In the genomic region with DNA sequence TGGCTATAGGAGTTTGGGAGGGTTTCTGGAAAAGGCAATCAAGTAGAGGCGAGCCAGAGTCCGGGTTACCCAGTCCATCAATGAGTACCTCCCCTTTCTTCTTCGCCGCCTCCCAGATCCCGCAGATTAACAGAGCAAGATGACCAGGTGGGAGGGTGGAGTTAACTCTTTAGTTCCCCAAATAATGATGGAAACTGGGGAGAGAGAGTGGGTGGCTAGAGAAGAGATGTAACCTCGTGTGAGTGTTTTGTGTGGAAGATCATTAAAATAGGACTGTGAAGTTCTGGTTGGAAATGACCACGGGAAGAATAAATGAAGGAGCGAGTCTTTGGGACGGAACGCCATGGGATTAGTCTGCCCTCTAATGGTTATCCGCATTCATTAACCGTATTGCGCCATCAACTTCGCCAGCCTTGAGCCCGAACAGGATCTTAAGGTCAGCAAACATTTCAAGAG, we compare ENCODE assay signal across 8 mouse cellular contexts. TPM values are rescaled to one million over a fixed set of nuclear protein-coding genes. Genes with fewer than 3 reads are reported as not detected.
DNase-seq lines count a peak whose midpoint lies in the region; ATAC-seq and TF ChIP-seq lines count a peak whose summit lies in the region.

No protein-coding gene starts in this region.

- H3K4me3 ChIP-seq in G1E (ENCODE audit: low read depth, low read length): peak overlapping the region; percentile 51; the same call in 1 of the 2 replicates
- H3K4me3 ChIP-seq in bone marrow, adult 2 months (replicated peaks; ENCODE audit: control insufficient read depth, low read depth, low read length): no peak overlapping the region
- peak overlapping the region; percentile 48 for H3K4me3 ChIP-seq in embryonic facial prominence, embryonic 14.5 days (ENCODE audit: low read depth, low read length)
- peak overlapping the region; percentile 66 for H3K4me3 ChIP-seq in heart, embryonic 13.5 days
- peak overlapping the region; percentile 46 for H3K4me3 ChIP-seq in kidney, postnatal 0 days (replicated peaks; ENCODE audit: low read depth, low read length)
- H3K4me3 ChIP-seq in lung, adult 2 months (replicated peaks; ENCODE audit: extremely low read depth, low read depth, low read length): peak overlapping the region; percentile 77

- H3K9ac ChIP-seq in embryonic facial prominence, embryonic 14.5 days (ENCODE audit: low read depth, low read length): peak overlapping the region; percentile 60; the same call in 1 of the 2 replicates
- H3K9ac ChIP-seq in heart, embryonic 13.5 days: peak overlapping the region; percentile 82
- peak overlapping the region; percentile 66 for H3K9ac ChIP-seq in kidney, postnatal 0 days (ENCODE audit: low read depth, low read length)

- no peak overlapping the region for H3K27ac ChIP-seq in bone marrow, adult 2 months (ENCODE audit: control insufficient read depth, insufficient read depth, low read depth, low read length, poor library complexity)
- H3K27ac ChIP-seq in embryonic facial prominence, embryonic 14.5 days (replicated peaks; ENCODE audit: low read depth, low read length): no peak overlapping the region
- H3K27ac ChIP-seq in heart, embryonic 13.5 days (replicated peaks): no peak overlapping the region
- peak overlapping the region; percentile 57; the same call in 1 of the 2 replicates for H3K27ac ChIP-seq in kidney, postnatal 0 days

- TF ChIP-seq CTCF in G1E (IDR thresholded peaks at IDR 0.05; ENCODE audit: low read depth, low read length): peak; percentile 38; the same call in 1 of the 2 replicates
- peak; percentile 62 for TF ChIP-seq CTCF in bone marrow, adult 2 months (IDR thresholded peaks at IDR 0.05; ENCODE audit: control insufficient read depth, insufficient read depth, low read length)
- peak; percentile 95 for TF ChIP-seq CTCF in kidney, postnatal 0 days (IDR thresholded peaks at IDR 0.05; ENCODE audit: low read depth)
- peak; percentile 79 for TF ChIP-seq CTCF in lung, adult 2 months (IDR thresholded peaks at IDR 0.05; ENCODE audit: insufficient read depth, low read length)

- peak overlapping the region; percentile 96 for H3K4me2 ChIP-seq in embryonic facial prominence, embryonic 14.5 days (ENCODE audit: low read depth, low read length)
- peak overlapping the region; percentile 97 for H3K4me2 ChIP-seq in heart, embryonic 13.5 days
- peak overlapping the region; percentile 96 for H3K4me2 ChIP-seq in kidney, postnatal 0 days (ENCODE audit: low read length)

- no peak for DNase-seq in G1E (ENCODE audit: low spot score)
- DNase-seq in embryonic facial prominence, embryonic 14.5 days (ENCODE audit: low spot score): peak; percentile 73
- peak; percentile 92 for DNase-seq in kidney, postnatal 0 days (ENCODE audit: low spot score)
- DNase-seq in lung, adult 2 months: peak; percentile 58
- DNase-seq in ovary, postnatal 10 days (ENCODE audit: low spot score): peak; percentile 33
- DNase-seq in spleen, postnatal 36 days (ENCODE audit: low spot score in 2 of 2): no peak

- peaks cover 69% of the 10 kb centered on the region for H3K27me3 ChIP-seq in G1E (ENCODE audit: insufficient read depth, low read length)
- H3K27me3 ChIP-seq in embryonic facial prominence, embryonic 14.5 days (replicated peaks; ENCODE audit: control insufficient read depth, insufficient read depth, low read length): peaks cover 41% of the 10 kb centered on the region
- peaks cover 41% of the 10 kb centered on the region for H3K27me3 ChIP-seq in heart, embryonic 13.5 days (replicated peaks)
- no peaks in the 10 kb centered on the region for H3K27me3 ChIP-seq in kidney, postnatal 0 days (ENCODE audit: insufficient read depth, low read length)

- no peak for TF ChIP-seq POLR2A in bone marrow, adult 2 months (IDR thresholded peaks at IDR 0.05; ENCODE audit: borderline replicate concordance, control insufficient read depth, low read depth, low read length)
- no peak for TF ChIP-seq POLR2A in lung, adult 2 months (IDR thresholded peaks at IDR 0.05; ENCODE audit: borderline replicate concordance, extremely low read depth, low read depth, low read length)

- H3K9me3 ChIP-seq in G1E (replicated peaks): peaks cover 12% of the 10 kb centered on the region
- H3K9me3 ChIP-seq in embryonic facial prominence, embryonic 14.5 days (ENCODE audit: control insufficient read depth, low read length): no peaks in the 10 kb centered on the region
- no peaks in the 10 kb centered on the region for H3K9me3 ChIP-seq in heart, embryonic 13.5 days
- H3K9me3 ChIP-seq in kidney, postnatal 0 days (replicated peaks; ENCODE audit: low read length): no peaks in the 10 kb centered on the region

- WGBS in bone marrow, adult 2 months: under 1% methylated on average over 15 of the region's 15 CpGs
- WGBS in embryonic facial prominence, embryonic 14.5 days: under 1% methylated on average over 15 of the region's 15 CpGs
- under 1% methylated on average over 15 of the region's 15 CpGs for WGBS in heart, embryonic 13.5 days
- 0% methylated on average over 15 of the region's 15 CpGs for WGBS in kidney, postnatal 0 days
- WGBS in lung, adult 2 months: 1% methylated on average over 15 of the region's 15 CpGs

- H3K4me1 ChIP-seq in G1E (ENCODE audit: insufficient read depth, low read depth, low read length): peaks cover 13% of the 10 kb centered on the region
- no peaks in the 10 kb centered on the region for H3K4me1 ChIP-seq in bone marrow, adult 2 months (ENCODE audit: control insufficient read depth, insufficient read depth, low read length)
- H3K4me1 ChIP-seq in embryonic facial prominence, embryonic 14.5 days (ENCODE audit: control insufficient read depth, insufficient read depth, low read length): no peaks in the 10 kb centered on the region
- H3K4me1 ChIP-seq in heart, embryonic 13.5 days: peaks cover 26% of the 10 kb centered on the region
- 0 out of 2 replicates have a peak, but pooled peaks cover 3% of the 10 kb centered on the region for H3K4me1 ChIP-seq in kidney, postnatal 0 days (replicated peaks; ENCODE audit: insufficient read depth, low read length)
- H3K4me1 ChIP-seq in lung, adult 2 months (ENCODE audit: control insufficient read depth, insufficient read depth, low read length): no peaks in the 10 kb centered on the region

- H3K36me3 ChIP-seq in G1E (replicated peaks): no peaks in the 10 kb centered on the region
- H3K36me3 ChIP-seq in embryonic facial prominence, embryonic 14.5 days (ENCODE audit: control insufficient read depth, insufficient read depth, low read length): no peaks in the 10 kb centered on the region
- no peaks in the 10 kb centered on the region for H3K36me3 ChIP-seq in heart, embryonic 13.5 days
- no peaks in the 10 kb centered on the region for H3K36me3 ChIP-seq in kidney, postnatal 0 days (ENCODE audit: insufficient read depth, low read length)

- peak; percentile 34; the same call in 1 of the 2 replicates for ATAC-seq in G1E (ENCODE audit: extremely low read depth, insufficient number of reproducible peaks, low FRiP score, poor library complexity, severe bottlenecking)
- peak; percentile 48; the same call in 1 of the 2 replicates for ATAC-seq in embryonic facial prominence, embryonic 14.5 days (ENCODE audit: low read depth)
- ATAC-seq in heart, embryonic 13.5 days (ENCODE audit: extremely low read depth, insufficient number of reproducible peaks, low FRiP score, low TSS enrichment): no peak
- peak; percentile 44 for ATAC-seq in kidney, postnatal 0 days (replicated peaks; ENCODE audit: low FRiP score, low read depth)

RNA-seq across cellular contexts. Expression of a gene that starts 0.7 kb away (rescaled TPM):
- total RNA-seq in G1E (2014; fragmentation: Nextera tagmentation) (not detected in 2 replicates), G1E (2017) (not detected in 2 replicates)
- not detected in 2 replicates for polyA plus RNA-seq in G1E (2012)
- 6.4 and 10.6 TPM in 2 replicates for polyA plus RNA-seq in bone marrow, adult 2 months (2011; ENCODE audit: insufficient read depth, insufficient read length, low replicate concordance, missing spikeins)
- polyA plus RNA-seq in embryonic facial prominence, embryonic 14.5 days (2014; fragmentation: Nextera tagmentation; extraction: Ambion mirVana): 6.7 and 8.2 TPM in 2 replicates
- 9.7 and 11.4 TPM in 2 replicates for polyA plus RNA-seq in heart, embryonic 13.5 days (2015; fragmentation: Nextera tagmentation; extraction: Ambion mirVana)
- polyA plus RNA-seq in kidney, postnatal 0 days (2015; fragmentation: Nextera tagmentation; extraction: Ambion mirVana): 16.7 and 17.1 TPM in 2 replicates
- 162 and 199 TPM in 2 replicates for polyA plus RNA-seq in lung, adult 2 months (2012; rRNA removed)

RNA-seq across cellular contexts. Expression of a gene that starts 9.6 kb away (rescaled TPM):
- total RNA-seq in G1E (2014; fragmentation: Nextera tagmentation) (92.4 and 100 TPM in 2 replicates), G1E (2017) (168 and 181 TPM in 2 replicates)
- polyA plus RNA-seq in G1E (2012): 15.4 and 21.3 TPM in 2 replicates
- polyA plus RNA-seq in bone marrow, adult 2 months (2011; ENCODE audit: insufficient read depth, insufficient read length, low replicate concordance, missing spikeins): 85.2 and 110 TPM in 2 replicates
- polyA plus RNA-seq in embryonic facial prominence, embryonic 14.5 days (2014; fragmentation: Nextera tagmentation; extraction: Ambion mirVana): 137 and 166 TPM in 2 replicates
- polyA plus RNA-seq in heart, embryonic 13.5 days (2015; fragmentation: Nextera tagmentation; extraction: Ambion mirVana): 116 and 125 TPM in 2 replicates
- polyA plus RNA-seq in kidney, postnatal 0 days (2015; fragmentation: Nextera tagmentation; extraction: Ambion mirVana): 118 and 134 TPM in 2 replicates
- 13.2 and 22.3 TPM in 2 replicates for polyA plus RNA-seq in lung, adult 2 months (2012; rRNA removed)

RNA-seq across cellular contexts. Expression of a gene that starts 24.5 kb away (rescaled TPM):
- 58.0 and 61.9 TPM in 2 replicates for total RNA-seq in G1E (2014; fragmentation: Nextera tagmentation)
- 42.5 and 46.2 TPM in 2 replicates for total RNA-seq in G1E (2017)
- 3.4 and 3.5 TPM in 2 replicates for polyA plus RNA-seq in G1E (2012)
- 14.8 and 22.4 TPM in 2 replicates for polyA plus RNA-seq in bone marrow, adult 2 months (2011; ENCODE audit: insufficient read depth, insufficient read length, low replicate concordance, missing spikeins)
- polyA plus RNA-seq in embryonic facial prominence, embryonic 14.5 days (2014; fragmentation: Nextera tagmentation; extraction: Ambion mirVana): 79.6 and 89.9 TPM in 2 replicates
- polyA plus RNA-seq in heart, embryonic 13.5 days (2015; fragmentation: Nextera tagmentation; extraction: Ambion mirVana): 72.8 and 74.7 TPM in 2 replicates
- 76.1 and 79.6 TPM in 2 replicates for polyA plus RNA-seq in kidney, postnatal 0 days (2015; fragmentation: Nextera tagmentation; extraction: Ambion mirVana)
- 29.0 and 47.3 TPM in 2 replicates for polyA plus RNA-seq in lung, adult 2 months (2012; rRNA removed)

RNA-seq across cellular contexts. Expression of a gene that starts 32.9 kb away (rescaled TPM):
- total RNA-seq in G1E (2014; fragmentation: Nextera tagmentation) (36.7 and 47.0 TPM in 2 replicates), G1E (2017) (32.5 and 36.2 TPM in 2 replicates)
- polyA plus RNA-seq in G1E (2012): 28.2 and 30.8 TPM in 2 replicates
- polyA plus RNA-seq in bone marrow, adult 2 months (2011; ENCODE audit: insufficient read depth, insufficient read length, low replicate concordance, missing spikeins): 7.1 and 21.2 TPM in 2 replicates
- polyA plus RNA-seq in embryonic facial prominence, embryonic 14.5 days (2014; fragmentation: Nextera tagmentation; extraction: Ambion mirVana): 26.0 and 31.8 TPM in 2 replicates
- 17.5 and 19.8 TPM in 2 replicates for polyA plus RNA-seq in heart, embryonic 13.5 days (2015; fragmentation: Nextera tagmentation; extraction: Ambion mirVana)
- 17.0 and 17.9 TPM in 2 replicates for polyA plus RNA-seq in kidney, postnatal 0 days (2015; fragmentation: Nextera tagmentation; extraction: Ambion mirVana)
- 24.6 and 28.4 TPM in 2 replicates for polyA plus RNA-seq in lung, adult 2 months (2012; rRNA removed)

RNA-seq across cellular contexts. Expression of a gene that starts 43.0 kb away (rescaled TPM):
- total RNA-seq in G1E (2014; fragmentation: Nextera tagmentation) (78.6 and 89.8 TPM in 2 replicates), G1E (2017) (133 and 135 TPM in 2 replicates)
- 97.0 and 110 TPM in 2 replicates for polyA plus RNA-seq in G1E (2012)
- polyA plus RNA-seq in bone marrow, adult 2 months (2011; ENCODE audit: insufficient read depth, insufficient read length, low replicate concordance, missing spikeins): 74.1 and 92.0 TPM in 2 replicates
- polyA plus RNA-seq in embryonic facial prominence, embryonic 14.5 days (2014; fragmentation: Nextera tagmentation; extraction: Ambion mirVana): 92.1 and 98.4 TPM in 2 replicates
- polyA plus RNA-seq in heart, embryonic 13.5 days (2015; fragmentation: Nextera tagmentation; extraction: Ambion mirVana): 92.0 and 98.5 TPM in 2 replicates
- polyA plus RNA-seq in kidney, postnatal 0 days (2015; fragmentation: Nextera tagmentation; extraction: Ambion mirVana): 122 and 126 TPM in 2 replicates
- polyA plus RNA-seq in lung, adult 2 months (2012; rRNA removed): 38.6 and 48.4 TPM in 2 replicates

Comparison
In these comparisons a context has a peak if more than half of its experiments do, and no peak if none do; other contexts are left out.
1. DNase-seq: peak in embryonic facial prominence, embryonic 14.5 days (single experiment), kidney, postnatal 0 days (single experiment), lung, adult 2 months (single experiment) and ovary, postnatal 10 days (single experiment); none in G1E (single experiment) and spleen, postnatal 36 days (0 of 2).
2. CTCF ChIP-seq: peak in every context shown above with its lines; median percentile 95 in kidney, postnatal 0 days; 79 in lung, adult 2 months; 62 in bone marrow, adult 2 months; 38 in G1E.
3. Peak in every context shown above with its lines, with median percentiles within 50 percentile points of each other: H3K4me2 ChIP-seq and H3K9ac ChIP-seq.